Mouse (Mus musculus) lung, embryonic 14.5 days (tissue): ENCODE measurements around the gene Fhl2. TPM values are rescaled to one million over a fixed set of nuclear protein-coding genes. Genes with fewer than 3 reads are reported as not detected.

Experiments
- ATAC-seq: fragments of 200-750 bp; cut with Nextera tagmentation; 2 replicates; pipeline ENCODE4 v1.8.0; 2017; ENCODE audit warnings: mild to moderate bottlenecking, moderate TSS enrichment, moderate library complexity; ENCODE audit not compliant: insufficient read depth
- DNase-seq: peaks from one replicate; pipeline ENCODE4 v3.0.0-alpha.2; 2015
- H3K27ac ChIP-seq: fragments of 300-500 bp; sonication (generic); 2 replicates; pipeline ENCODE4 v1.5.1; 2014; ENCODE audit warnings: low read depth, mild to moderate bottlenecking, moderate library complexity
- H3K27me3 ChIP-seq: fragments of 300-500 bp; sonication (generic); 2 replicates; pipeline ENCODE4 v1.6.1; 2014; ENCODE audit warnings: low read length, control low read depth; ENCODE audit not compliant: insufficient read depth
- H3K36me3 ChIP-seq: fragments of 300-500 bp; sonication (generic); 2 replicates; pipeline ENCODE4 v1.6.1; 2014; ENCODE audit warnings: control low read depth; ENCODE audit not compliant: insufficient read depth
- H3K4me1 ChIP-seq: fragments of 300-500 bp; sonication (generic); 2 replicates; pipeline ENCODE4 v1.6.1; 2014; ENCODE audit warnings: antibody characterized with exemption, control low read depth; ENCODE audit not compliant: insufficient read depth
- H3K4me2 ChIP-seq: fragments of 300-500 bp; sonication (generic); 2 replicates; pipeline ENCODE4 v1.6.1; 2014; ENCODE audit warnings: mild to moderate bottlenecking
- H3K4me3 ChIP-seq: fragments of 300-500 bp; sonication (generic); 2 replicates; pipeline ENCODE4 v1.5.1; 2014; ENCODE audit warnings: low read depth, low read length
- H3K9ac ChIP-seq: fragments of 300-500 bp; sonication (generic); 2 replicates; pipeline ENCODE4 v1.6.1; 2014
- H3K9me3 ChIP-seq: fragments of 300-500 bp; sonication (generic); 2 replicates; pipeline ENCODE4 v1.6.1; 2016; ENCODE audit warnings: low read depth, low read length, control low read depth
- CTCF ChIP-seq: IDR thresholded peaks from 2 replicates; pipeline ENCODE4 v1.5.1; 2016; ENCODE audit warnings: antibody characterized with exemption, low read depth
- WGBS: fragments of 180-500 bp; shearing (Covaris S2); extraction: QIAGEN DNeasy Blood & Tissue Kit; methylation state at CpG from one replicate; pipeline ENCODE4 v1.1.7; 2014; 5-methylcytosine and 5-hydroxymethylcytosine counted together
- polyA plus RNA-seq: library from polyadenylated mRNA; unstranded; fragments of >200 nt; fragmentation: Nextera tagmentation; extraction: Ambion mirVana; gene quantifications from 2 replicates; pipeline ENCODE4 v1.2.1, GENCODE M21; 2014

Fhl2 gene
- polyA plus RNA-seq, 1 experiment from 2014 or later, result 30.1 TPM

DNA sequence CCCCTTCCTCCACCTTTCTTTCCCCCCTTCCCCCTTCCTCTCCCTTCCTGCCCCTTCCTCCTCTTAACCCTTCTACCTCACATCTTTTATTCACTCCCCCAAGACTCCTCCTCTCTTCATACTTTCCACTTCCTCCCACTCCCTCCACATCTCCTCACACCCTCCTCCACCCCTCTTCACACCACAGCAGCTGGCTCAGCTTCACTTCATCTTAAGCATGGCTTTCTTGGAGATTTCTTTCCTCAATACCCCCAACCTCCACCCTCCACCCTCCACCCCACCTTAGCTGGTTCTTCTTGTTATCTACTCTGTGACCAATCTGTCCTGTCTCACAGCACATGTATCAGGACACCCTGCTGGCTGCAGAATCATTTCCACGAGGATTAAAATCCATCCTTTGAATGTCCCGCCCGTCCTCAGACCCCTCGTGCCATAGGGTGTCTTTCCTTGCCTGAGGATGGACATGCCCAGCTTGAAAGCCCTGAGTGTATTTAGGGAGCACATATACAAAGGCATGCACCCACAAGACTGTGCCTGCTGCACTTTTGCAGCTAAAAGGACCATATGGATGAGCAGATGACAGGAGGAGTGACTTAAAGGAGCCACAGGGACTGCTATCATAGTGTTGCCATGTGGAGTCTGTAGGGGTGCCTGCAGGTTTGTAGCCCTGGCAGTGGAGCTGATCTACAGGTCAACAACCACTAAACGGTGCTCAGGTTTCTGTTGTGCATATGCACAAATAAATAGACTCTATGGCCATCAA, 66.4 kb downstream of the Fhl2 start:
- ATAC-seq (no peak), DNase-seq (no peak)
- no peak overlapping the region for H3K27ac ChIP-seq
- WGBS, result 59% methylated on average over 5 of the region's 5 CpGs
- H3K4me2 ChIP-seq, result no peak overlapping the region
- H3K36me3 ChIP-seq, result peaks cover 11% of the 10 kb centered on the region
- no peaks in the 10 kb centered on the region for H3K9me3 ChIP-seq
- no peak for TF ChIP-seq CTCF
- no peak overlapping the region for H3K9ac ChIP-seq
- no peaks in the 10 kb centered on the region for H3K4me1 ChIP-seq
- no peak overlapping the region for H3K4me3 ChIP-seq
- no peaks in the 10 kb centered on the region for H3K27me3 ChIP-seq

DNA sequence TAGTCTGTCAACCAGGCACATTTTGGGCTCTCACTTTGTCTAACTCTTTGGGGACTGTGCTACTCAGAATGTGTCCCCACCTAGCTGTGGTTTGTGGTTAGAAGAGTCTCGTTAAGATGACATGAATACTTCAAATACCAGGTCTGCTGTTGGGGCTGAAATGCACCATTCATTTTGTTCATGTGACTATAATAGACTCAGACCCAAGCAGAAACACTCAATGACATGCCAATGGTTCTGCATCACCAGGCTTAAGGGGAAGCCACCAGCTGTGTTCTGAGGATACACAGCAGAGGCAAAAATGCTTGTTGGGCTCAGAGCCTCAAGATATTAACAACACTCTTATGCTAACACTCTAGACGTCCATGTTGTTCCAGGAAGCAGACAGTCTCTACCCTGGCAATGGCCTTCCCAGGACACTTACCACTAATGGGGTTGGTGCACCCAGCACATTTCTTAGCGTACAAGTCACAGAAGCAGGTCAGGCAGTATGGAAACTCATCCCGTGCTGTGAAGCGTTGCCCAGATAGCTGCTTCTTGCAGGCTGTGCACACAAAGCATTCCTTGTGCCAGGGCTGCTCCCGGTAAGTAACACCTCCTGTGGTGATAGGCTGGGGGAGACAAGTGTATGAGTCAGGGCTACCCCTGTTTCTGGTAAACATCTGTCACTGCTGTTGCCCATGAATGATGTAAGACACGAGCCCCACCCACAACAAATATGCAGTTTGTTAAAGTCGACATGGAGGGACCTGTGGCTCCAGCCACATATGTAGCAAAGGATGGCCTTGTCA, 68.8 kb downstream of the Fhl2 start:
- DNase-seq (no peak), ATAC-seq (no peak)
- Histone ChIP-seq H3K9ac (no peak overlapping the region), H3K9me3 (no peaks in the 10 kb centered on the region), H3K4me3 (no peak overlapping the region), H3K4me2 (no peak overlapping the region), H3K27ac (no peak overlapping the region), H3K27me3 (no peaks in the 10 kb centered on the region), H3K4me1 (no peaks in the 10 kb centered on the region), H3K36me3 (peaks cover 21% of the 10 kb centered on the region)
- WGBS, result 63% methylated on average over 8 of the region's 8 CpGs
- no peak for TF ChIP-seq CTCF

DNA sequence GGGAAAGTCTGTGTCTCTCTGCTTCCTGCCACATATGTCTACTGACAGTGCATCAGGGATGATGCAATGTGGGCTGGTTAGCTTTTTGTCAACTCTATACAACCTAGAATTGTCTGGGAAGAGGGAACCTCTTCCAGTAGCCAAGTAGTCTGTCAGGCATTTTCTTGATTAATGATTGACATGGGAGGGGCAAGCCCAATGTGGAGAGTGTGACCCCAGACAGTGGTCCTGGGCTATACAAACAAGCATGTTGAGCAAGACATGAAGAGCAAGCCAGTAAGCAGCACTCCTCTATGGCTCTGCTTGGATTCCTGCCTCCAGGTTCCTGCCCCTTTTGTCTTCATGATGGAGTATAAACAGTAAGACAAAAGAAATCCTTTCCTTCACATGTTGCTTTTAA, 69.6 kb downstream of the Fhl2 start:
- Histone ChIP-seq H3K9ac (no peak overlapping the region), H3K9me3 (no peaks in the 10 kb centered on the region), H3K27me3 (no peaks in the 10 kb centered on the region), H3K4me3 (no peak overlapping the region), H3K36me3 (peaks cover 24% of the 10 kb centered on the region), H3K27ac (no peak overlapping the region), H3K4me2 (no peak overlapping the region), H3K4me1 (no peaks in the 10 kb centered on the region)
- TF ChIP-seq CTCF, result no peak
- ATAC-seq (no peak), DNase-seq (no peak)

DNA sequence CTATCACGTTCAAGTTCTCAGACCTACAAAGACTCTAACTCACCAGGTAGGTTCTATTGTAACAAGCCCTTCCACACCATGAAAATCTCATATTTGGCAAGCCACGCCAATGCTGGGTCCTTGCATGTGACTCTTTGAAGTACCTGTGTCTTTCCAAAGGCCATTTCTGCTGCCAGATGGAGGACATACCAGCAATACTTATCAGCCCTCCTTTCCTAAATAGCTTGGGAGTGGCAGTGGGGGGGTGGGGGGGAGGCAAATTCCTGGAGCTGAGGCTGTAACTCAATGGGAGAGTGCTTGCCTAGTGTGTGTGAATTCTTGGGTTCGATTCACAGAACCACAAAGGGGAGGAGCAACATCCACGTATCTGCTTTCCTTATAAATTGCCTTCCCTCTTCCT, 72.1 kb downstream of the Fhl2 start:
- Histone ChIP-seq H3K36me3 (peaks cover 24% of the 10 kb centered on the region), H3K27ac (no peak overlapping the region), H3K4me2 (no peak overlapping the region), H3K27me3 (no peaks in the 10 kb centered on the region), H3K4me3 (no peak overlapping the region), H3K9me3 (no peaks in the 10 kb centered on the region), H3K4me1 (no peaks in the 10 kb centered on the region), H3K9ac (no peak overlapping the region)
- WGBS, result 74% methylated on average over 4 of the region's 4 CpGs
- no peak for TF ChIP-seq CTCF
- DNase-seq (no peak), ATAC-seq (no peak)

DNA sequence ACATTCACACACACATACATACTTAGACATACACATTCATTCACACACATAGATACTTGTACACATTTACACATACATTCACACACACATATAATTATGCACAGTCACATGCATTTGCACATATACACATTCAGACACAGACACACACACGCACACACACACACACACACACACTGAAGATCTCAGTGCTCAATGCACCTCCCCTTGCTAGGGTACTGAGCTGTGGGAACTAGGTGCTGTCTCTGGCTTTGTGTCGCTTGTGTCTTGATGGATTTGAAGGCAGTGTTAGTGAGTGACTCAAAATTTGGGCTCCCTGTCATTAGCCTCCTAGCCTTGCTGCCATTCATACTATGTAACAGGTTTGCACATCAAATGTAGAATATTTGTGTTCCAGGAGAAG, 74.2 kb downstream of the Fhl2 start:
- Histone ChIP-seq H3K9ac (no peak overlapping the region), H3K9me3 (no peaks in the 10 kb centered on the region), H3K27me3 (no peaks in the 10 kb centered on the region), H3K27ac (no peak overlapping the region), H3K4me1 (no peaks in the 10 kb centered on the region), H3K4me2 (no peak overlapping the region), H3K36me3 (peaks cover 22% of the 10 kb centered on the region), H3K4me3 (no peak overlapping the region)
- ATAC-seq (no peak), DNase-seq (no peak)
- 85% methylated on average over 2 of the region's 2 CpGs for WGBS
- TF ChIP-seq CTCF, result no peak

DNA sequence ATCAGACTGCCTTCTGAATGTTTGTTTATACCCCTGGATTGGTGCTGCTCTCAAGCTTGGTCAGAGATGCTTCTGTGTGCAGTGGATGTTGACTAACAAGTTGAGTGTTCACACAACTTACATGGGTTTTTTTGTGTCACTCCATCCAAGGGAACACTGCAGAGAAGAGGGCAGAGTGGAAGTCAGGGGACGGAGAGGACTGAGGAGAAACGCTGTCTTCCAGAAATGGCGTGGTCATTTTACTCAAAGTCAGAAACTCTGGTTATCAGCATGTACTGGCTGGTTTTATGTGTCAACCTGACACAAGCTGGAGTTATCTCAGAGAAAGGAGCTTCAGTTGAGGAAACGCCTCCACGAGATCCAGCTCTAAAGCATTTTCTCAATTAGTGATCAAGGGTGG, 75.8 kb downstream of the Fhl2 start:
- TF ChIP-seq CTCF, result no peak
- DNase-seq, result no peak
- no peak for ATAC-seq
- peaks cover 27% of the 10 kb centered on the region; the same call in 1 of the 2 replicates for H3K36me3 ChIP-seq
- no peak overlapping the region for H3K4me3 ChIP-seq
- no peaks in the 10 kb centered on the region for H3K27me3 ChIP-seq
- H3K4me1 ChIP-seq, result no peaks in the 10 kb centered on the region
- no peak overlapping the region for H3K4me2 ChIP-seq
- WGBS, result 90% methylated on average over 5 of the region's 5 CpGs
- H3K27ac ChIP-seq, result no peak overlapping the region
- H3K9ac ChIP-seq, result no peak overlapping the region
- H3K9me3 ChIP-seq, result no peaks in the 10 kb centered on the region

DNA sequence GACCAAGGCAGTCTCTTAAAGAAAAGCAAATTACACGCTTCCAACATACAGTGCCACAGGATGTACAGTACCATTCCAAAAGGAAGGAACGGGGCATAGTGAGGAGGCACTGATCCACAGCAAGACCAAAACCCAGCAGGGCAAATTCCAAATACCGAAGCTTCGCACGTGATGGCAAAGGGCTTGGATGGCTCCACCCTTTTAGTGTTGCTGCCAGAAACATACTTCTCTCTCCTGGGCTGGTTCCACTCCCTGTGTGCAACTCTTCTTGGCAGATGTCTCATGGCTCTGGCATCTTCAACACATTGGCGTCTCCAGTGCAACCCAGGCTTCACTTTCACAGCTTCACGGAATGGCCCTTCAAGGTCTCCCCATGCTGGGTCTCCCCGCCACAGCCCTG, 79.3 kb downstream of the Fhl2 start:
- Histone ChIP-seq H3K27me3 (no peaks in the 10 kb centered on the region), H3K9me3 (no peaks in the 10 kb centered on the region), H3K4me2 (no peak overlapping the region), H3K4me1 (no peaks in the 10 kb centered on the region), H3K9ac (no peak overlapping the region), H3K4me3 (no peak overlapping the region), H3K36me3 (peaks cover 42% of the 10 kb centered on the region), H3K27ac (no peak overlapping the region)
- DNase-seq (no peak), ATAC-seq (no peak)
- no peak for TF ChIP-seq CTCF
- 96% methylated on average over 8 of the region's 8 CpGs for WGBS
